Mouse (Mus musculus): ENCODE measurements at regions not wholly inside any gene's neighbourhood (a gene's known extent, or its start where the extent isn't known, plus 50 kb on each side); places are given as distances from the start of the nearest gene placed in this dataset.

DNA sequence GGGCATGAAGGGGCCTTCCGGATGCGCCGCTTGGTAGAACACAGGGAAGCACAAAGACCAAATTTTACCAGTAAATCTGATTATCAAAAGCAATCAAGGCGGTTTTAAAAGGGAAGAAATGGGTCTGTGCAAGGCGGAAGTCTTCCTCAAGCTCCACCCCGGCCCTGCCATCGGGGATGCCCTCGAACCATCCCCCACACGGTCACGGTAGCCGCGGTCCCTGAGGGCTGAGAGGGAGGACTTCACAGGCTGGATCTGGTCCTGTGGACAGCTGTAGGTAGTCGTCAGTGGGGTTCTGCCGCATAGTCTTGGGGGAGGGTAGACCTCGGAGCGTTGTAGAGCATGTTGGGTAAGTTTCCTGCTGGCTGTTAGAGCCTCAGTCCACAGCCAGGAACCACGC is 104.9 kb downstream of the Tpra1 start:
- peak; percentile 47 for DNase-seq (ENCODE audit: low spot score)

DNA sequence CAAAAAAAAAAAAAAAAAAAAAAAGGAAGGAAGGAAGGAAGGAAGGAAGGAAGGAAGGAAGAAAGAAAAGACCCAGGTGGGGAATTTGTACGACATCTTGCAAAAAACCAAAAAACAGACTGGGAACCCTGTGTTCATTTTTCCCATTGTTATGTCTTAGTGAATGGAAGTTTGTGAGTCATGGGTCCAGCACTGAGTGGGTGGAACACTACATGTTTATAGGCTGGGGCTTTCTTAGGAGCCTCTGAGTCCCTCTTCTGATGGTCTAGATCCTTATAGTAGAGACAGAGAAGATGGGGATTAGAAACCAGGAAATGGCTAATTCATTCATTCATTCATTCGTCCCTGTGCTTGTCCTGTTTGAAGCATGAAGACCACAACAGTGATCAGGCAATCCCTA is 105.5 kb downstream of the Tpra1 start:
- DNase-seq (ENCODE audit: low spot score): no peak

DNA sequence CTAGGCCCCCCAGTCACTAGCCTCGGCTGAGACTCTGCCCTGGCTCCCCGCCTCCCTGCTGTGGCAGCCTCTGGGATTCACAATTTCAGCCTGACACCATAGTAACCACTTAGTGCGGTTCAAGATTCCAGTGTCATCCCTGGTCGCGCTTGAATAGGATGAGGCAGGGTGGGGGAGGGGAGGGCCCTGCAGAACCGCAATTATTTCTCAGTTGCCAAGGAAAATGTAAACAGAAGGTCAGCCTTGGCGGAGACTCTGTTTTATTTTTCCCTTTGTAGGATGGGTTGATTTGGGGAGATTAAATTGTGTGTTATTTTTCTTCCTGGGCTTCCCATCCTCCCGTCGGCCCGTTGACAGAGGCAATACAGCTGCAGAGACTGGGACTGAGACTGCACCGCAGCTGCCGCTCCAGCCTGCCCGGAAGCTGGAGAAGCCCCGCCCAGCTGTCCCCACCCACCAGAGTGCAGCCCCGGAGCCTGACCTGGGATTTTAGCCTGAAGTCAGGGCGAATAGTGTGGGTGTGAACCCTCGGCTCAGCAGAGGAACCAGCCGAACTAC is 106.6 kb downstream of the Tpra1 start:
- DNase-seq (ENCODE audit: low spot score): peak; percentile 86

DNA sequence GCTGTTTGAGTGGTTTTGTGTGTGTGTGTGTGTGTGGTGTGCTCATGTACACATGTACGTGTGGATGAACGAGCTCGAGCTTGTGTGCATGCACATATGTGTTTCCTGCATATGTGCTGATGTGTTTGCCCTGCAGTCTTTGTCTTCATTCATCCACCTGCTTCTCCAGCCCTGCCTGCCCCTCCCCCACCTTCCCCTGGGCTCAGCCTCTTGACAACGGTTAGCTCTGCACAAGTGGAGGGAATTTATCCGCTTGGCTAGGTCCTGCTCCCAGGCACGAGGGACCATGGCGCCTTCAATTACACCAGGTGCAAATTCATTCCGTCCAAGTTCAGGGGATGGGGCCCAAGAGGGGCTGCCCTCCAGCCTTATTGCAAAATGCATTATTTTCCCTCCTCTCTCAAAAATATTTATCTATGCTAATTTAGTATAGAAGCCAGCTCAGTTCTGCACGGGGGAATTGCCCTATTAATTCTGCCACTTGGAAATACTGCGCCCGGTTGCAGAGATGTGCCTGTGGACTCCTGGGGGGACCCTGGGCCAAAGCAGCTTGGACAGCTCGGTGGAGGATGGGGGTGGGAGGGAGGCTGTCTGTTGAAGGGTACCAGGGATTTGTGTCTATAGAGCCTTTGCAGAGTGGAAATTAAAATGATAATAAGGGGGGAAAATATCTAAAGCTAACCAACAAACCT is 111.1 kb downstream of the Tpra1 start:
- DNase-seq (ENCODE audit: low spot score): peak; percentile 78

DNA sequence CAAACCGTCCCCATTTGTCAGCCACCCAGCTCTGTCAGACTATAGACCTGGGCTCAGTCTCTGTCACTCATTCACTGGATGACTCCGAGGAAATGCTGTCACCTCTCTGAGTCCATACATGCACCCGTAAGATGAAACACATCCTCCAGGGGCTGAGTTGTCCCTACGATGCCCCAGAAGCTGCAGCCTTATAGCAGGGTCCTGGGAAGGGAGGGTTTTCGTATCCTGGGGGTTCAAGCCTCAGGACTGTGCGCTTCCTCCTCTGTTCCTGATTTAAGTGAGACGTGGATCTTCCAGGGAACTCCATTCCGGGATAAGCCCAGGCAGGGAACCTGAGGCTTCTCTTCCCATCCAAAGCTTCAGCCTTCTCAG is 111.6 kb downstream of the Tpra1 start:
- no peak for DNase-seq (ENCODE audit: low spot score)

DNA sequence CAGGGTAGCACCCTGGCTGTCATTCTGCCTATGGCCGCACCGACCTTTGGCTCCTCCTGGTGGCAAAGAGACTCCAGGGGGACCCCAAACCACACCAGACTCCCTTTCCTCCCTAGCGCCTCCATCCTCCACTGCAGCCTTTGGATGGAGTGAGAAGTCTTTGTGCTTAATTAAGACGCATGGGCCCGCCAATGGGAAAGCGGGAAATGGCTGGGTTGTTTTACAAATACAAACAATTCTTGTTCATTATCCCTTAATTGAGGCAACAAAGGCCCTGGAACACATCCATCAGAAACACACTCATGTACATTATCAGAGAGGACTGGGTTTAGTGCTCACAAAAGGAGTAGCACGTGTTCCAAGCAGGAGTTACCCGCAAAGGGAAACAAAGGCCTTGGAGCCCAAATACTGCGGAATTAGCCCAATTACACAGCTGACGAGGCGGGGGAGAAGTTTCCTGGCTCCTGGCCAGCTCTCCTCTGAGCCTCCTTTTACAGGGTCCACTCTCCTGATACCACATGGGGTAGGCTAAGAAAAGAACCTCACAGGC is 122.1 kb downstream of the Tpra1 start:
- DNase-seq (ENCODE audit: low spot score): peak; percentile 26

DNA sequence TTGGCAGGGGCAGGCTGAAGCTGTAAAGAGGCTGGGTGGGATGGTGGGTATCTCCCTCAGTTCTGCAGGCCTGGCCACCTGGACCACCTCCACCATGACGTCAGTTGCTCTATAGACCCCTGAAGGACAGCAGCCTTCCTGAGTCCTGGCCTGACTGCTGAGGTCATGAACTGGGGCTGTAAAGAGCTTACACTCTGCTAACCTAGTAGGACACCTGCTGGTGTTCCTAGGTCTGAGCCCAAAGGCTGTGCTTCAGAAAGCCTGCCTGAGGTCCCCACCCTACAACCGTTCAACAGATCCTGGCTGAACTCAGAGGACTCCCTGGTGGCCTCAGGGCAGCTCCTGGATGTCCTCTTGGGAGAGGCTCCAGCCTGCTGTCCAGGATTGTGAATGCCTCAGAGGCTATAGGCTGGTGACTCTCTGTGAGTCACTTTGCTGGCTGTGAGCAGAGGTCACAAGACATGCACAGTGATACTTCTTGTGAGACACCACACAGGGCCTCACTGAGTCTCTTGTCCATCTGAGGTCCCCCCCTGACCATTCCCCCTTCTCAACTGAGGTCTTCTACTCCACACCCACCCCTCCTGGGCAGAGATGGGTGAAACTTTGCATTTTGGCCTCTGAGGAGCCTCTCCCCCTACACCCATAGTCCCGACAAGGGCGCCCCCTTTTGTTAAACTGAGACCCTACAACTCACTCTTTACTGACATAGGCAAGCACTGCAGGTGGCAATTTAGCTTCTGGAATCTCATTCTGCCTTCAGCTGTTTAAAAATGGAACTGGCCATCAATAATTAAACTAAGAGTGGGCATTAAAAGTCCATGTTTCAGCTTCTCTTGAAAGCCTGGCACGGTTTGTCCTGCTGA is 131.6 kb downstream of the Tpra1 start:
- DNase-seq (ENCODE audit: low spot score): peak; percentile 37

DNA sequence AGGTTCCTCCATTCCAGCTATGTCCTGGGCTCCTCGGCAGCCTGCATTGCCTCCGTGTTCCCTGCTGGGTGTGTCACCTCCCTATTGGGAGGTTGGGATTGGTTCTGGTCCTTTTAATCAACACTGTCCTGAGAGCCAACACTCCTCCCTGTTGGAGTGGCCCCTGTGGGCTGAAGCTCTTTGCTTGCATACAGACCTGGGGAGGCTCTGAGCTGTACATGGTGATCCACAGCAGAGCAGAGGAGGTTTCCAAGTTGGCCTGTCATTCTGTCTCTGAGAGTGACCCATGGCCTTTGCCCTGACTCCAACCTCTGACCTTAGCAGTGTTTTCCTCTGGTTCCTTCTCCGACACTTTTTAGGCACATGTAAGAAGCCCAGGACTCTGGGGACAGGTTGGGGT is 132.4 kb downstream of the Tpra1 start:
- no peak for DNase-seq (ENCODE audit: low spot score)

DNA sequence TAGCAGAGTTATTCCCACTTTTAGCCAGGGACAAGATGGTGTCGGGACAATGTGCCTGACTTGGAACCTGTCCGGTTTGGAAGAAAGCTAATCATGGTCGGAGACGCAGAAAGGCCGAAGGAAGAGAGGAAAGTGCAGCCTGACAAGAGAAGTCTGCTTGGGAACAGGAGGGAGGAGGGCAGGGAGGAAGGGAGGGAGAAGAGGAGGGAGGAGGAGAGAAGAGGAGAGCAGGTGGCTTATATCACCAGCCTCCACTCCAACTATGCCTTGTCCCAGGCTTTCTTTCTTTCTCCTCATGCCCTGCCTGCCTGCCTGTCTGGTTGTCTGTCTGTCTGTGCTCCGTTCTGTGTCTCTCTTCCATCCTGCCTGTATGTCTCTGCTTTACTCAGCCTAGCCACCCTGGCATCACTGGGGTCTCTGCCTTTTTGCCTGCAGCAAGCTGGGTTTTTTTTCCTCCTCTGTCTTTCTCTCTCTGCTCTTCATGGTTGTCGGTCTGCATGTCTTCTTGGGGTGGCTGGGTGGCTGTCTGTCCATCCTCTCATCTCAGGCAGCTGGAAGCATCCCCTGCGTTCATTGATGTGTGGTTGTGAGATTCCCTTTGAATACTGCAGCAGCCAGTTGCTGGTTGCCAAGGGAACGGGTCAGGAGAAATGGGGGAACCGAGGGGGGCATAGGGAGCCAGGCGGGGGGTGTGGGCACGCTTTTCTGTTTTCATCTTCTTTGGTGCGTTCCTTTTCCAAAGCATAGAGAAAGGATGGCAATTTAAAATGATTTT is 133.2 kb downstream of the Tpra1 start:
- peak; percentile 35 for DNase-seq (ENCODE audit: low spot score)

DNA sequence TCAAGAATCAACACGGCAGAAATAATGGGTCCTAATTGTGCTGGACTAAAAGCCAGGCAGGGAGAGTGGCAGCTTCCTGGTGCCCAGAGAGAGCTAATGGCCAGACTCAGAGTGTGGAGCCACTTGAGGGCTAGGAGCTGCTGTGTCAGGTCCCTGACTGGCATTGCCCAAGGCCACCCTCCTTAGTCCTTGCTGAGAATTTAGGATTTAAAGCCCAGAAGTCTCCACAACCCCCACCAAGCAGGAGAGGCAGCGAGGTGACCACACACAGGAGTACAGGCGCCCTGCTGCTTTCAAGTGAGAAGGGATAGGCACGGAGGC is 133.7 kb downstream of the Tpra1 start:
- DNase-seq (ENCODE audit: low spot score): no peak

DNA sequence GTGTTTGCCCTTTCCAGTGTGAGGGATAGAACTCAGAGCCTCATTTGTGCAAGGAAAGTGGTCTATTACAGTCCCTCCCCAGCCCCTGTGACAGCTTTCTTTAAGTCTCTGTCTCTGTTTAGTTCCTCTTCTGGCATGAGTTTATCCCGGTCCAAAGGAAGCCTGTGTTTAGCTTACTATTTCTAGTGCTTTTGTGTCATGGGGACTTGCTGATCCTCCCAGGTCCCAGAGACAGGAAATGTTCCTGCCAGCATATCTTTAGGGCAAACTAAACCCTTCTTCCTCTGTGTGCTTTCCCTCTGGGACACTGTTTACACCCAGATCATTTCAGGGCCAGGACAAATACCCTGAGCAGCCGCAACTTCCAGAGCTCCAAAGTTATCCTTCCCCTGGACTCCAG is 135.3 kb downstream of the Tpra1 start:
- DNase-seq (ENCODE audit: low spot score): no peak

DNA sequence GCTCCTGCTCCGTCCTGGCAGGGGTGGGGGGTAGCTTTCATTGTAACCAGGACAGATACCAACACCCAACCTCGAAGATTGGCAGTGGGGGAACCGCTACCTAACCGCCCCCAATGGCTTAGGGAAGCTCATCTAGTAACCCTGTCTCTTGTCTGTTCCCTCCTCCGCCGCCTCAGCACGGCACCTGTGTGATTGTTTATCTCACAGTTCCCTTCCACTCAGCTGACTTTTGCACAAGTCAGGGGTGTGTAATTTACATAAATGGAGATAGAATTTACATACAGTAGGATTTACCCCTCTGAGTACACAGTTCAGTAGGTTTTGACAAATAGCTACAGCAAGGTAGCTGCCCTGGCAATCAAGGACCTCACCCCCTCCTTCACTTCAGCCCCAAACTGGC is 135.8 kb downstream of the Tpra1 start:
- no peak for DNase-seq (ENCODE audit: low spot score)

DNA sequence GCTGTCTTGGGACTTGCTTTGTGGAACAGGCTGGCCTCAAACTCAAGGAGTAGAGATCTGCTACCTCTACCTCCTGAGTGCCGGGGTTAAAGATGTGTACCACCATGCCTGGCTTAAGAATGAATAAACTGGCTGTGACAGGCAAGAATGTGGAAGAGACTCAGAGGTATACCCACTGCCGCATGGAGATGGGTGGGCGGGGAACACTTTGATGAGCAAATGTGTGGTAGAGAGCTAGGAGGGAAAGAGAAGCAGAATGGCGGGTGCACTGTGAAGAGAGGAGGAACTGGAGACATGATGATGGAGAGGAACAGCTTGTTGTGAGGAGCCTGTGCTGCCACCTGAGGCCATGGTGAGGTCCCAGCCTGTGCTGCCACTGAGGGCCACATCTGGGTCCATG is 138.9 kb downstream of the Tpra1 start:
- no peak for DNase-seq (ENCODE audit: low spot score)

DNA sequence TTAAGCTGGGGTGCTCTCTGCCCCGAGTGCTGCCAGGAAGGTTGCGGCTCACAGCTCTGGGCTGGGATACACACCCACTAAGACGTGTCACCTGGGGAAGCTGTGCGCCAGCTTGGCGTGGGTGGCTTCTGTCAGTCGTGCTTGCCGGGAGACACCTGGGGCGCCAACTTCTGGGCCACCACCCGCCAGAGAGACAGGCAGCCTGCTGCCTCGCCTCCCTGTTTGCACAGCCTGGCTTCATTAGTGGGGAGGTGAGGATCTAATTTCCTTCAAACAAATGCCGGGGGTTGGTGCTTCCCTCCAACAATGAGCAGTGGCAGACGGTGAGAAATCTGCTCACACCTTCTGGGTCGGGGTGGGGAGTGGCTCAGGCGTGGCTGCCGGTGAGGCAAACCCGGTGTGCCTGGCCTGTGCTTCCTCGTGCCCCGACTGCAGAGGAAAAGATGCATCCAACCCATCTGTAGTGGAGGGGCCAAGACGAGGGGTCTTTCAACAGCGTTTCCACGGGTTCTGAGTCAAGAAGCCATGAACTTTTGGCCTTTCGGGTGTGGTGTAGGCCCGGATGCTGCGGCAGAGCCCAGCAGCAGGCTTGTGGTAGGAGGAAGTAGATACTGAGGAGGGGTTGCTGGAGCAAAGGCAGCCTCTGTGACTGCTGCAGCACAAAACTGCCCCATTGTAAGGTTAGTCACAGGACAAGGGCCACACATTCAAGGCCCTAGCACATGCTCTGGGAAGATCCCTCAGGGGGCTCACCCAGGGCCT is 140.6 kb downstream of the Tpra1 start:
- no peak for DNase-seq (ENCODE audit: low spot score)

DNA sequence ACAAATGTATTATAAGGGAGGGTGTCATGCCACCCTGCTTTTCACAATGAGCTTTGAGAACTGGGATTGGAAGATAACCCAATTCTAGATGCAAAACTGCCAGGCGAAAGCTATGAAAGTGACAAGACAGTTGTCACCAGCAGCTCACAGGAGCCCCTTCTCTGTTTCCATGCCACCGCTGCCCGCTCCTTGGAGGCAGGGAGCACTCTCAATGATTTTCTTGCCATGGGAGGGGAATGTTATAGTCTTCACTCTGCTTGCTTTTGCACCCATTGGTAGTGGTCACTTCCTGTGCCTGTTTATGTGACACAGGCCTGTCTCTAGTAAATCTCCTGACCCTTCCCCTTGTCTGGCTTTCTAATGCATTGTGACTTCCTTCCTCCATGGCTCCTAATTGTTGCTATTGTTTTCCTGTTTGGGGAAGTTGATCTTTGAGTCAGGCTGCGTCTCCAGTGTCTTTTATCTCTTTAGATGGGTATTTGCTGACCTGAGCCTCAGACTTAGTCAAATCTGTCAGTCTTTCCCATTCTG is 143.4 kb downstream of the Tpra1 start:
- DNase-seq (ENCODE audit: low spot score): no peak

DNA sequence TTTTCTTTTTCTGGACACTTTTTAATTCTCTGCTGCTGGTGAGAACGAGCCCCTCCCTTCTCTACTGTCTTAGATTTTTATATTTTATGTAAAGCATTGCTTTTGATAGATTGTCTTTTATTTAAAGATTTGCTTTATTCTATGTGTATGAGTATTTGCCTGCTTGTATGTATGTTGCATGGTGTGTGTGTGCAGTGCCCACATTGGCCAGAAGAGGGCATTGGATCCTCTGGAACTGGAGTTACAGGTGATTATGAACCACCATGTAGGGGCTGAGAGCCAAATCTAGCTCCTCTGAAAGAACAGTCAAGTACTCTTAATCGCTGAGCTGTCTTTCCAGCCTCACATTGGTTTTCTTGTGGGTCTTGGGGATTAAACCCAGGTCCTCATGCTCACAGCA is 144.4 kb downstream of the Tpra1 start:
- no peak for DNase-seq (ENCODE audit: low spot score)

DNA sequence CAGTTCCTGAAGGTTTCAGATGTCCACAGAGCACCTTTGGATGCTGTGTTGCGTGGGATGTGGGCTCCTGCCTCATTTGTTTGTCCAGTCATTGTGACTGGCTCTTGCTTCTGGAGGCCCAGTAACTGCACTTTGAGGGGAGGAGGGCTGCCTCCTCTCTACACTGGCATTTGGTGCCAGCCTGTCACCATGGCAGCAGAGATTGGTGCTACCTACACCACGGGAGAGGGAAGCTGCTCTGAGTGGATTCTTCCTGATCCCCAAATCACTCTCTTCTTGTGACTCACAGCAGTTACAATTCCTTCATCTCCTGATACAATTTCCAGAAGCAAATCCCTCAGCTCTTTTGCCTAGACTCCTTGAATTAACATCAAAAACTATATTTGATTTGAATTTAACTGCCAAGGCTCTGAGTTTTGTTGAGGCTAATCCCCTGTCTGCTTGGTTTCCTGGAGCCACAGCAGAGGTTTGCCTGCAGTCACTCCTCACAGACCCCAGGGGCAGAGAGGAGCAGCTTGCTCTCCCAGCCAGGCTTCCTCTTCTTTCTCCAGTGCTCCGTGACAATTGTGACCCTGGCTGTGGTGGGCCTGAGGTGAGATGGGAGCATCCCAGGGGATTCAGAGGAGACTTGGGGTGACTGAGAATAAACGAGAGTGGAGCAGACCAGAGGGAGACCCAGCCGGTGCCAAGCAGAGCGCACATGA is 145.7 kb downstream of the Tpra1 start:
- DNase-seq (ENCODE audit: low spot score): no peak

DNA sequence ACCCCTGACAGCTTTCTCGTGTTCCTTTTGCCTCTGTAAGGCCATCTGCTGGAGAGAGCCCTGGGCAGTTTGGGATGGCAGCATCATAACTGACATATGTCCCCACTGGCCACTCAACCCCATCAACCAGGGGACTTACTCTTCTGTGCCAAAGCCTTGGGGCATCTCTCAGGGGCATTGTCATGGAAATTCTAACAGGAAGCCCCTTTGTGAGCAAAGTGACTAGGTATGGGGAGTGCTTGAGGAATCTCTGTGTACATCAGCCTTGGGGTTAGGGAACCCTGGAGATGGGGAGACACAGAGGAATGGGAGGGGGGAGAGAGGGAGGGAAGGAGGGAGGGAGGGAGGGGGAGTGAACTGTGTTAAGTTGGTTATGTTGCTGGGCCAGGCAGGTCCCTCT is 147.2 kb downstream of the Tpra1 start:
- DNase-seq (ENCODE audit: low spot score): no peak

DNA sequence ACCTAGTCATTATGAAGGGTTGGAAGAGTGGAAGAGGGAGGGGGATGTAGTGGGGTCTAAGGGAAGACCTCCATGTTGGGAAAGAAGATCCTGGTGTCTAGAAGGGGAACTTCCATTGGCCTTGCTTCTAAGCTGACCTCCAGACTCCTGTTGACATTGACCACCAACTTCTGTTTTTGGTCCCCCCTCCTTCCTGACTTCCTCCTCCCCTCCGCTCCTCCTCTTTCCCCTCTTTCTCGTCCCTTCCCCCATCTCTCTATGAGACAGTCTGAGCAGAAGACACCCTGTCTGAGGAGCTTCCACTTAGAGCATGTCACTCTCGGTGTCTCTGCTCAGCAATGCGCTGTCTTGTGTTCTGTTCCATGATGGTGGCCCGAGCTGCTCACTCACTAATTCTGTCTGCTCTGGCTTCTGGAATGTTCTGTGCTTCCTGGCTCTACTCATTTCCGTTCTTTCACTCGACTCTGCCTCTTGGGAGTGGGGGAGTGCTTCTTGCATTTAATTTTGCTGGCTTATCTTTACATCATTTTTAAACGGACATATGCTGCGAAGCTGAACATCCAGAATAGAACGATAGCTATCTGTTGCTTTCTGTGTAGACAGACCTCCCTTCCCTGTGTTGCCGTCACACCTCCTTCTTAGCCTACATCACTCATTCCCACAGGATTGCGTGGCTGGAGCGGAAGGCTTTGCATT is 148.7 kb downstream of the Tpra1 start:
- no peak for DNase-seq (ENCODE audit: low spot score)
